Comparison of ENCODE assay signal across 10 mouse cellular contexts in the genomic region with DNA sequence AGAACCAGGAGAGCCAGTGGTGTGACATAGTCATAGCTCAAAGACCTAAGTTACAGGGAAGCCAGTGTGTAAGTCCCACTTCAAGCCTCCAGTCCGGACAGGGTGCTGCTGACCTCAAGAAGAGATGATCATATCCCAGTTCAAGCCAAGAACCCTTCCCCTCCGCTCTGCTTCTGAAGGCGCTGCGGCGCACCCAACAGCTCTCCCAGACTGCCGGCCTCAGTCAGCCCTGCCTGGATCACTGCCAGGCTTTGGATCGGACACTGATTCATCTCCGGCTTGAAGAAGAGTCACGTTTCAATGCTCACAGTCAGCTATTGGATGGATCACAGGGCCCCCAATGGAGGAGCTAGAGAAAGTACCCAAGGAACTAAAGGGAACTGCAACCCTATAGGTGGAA.
DNase-seq lines count a peak whose midpoint lies in the region; ATAC-seq lines count a peak whose summit lies in the region.
"Had no signal": no experiment of that assay in that cellular context is flagged by ENCODE, and none has a peak within 500 bp of the region (broad histone marks: within the 10 kb centered on the region; RNA-seq: fewer than 3 reads in every experiment).

No protein-coding gene starts in this region.

- DNase-seq in gastrocnemius, postnatal 14 days, result peak; percentile 52
- DNase-seq in gastrocnemius, adult 8-10 months (ENCODE audit: low spot score in 2 of 2), result no peak
- peak; percentile 20 for DNase-seq in midbrain, embryonic 14.5 days
- DNase-seq in midbrain, embryonic 11.5 days (ENCODE audit: low spot score, missing footprints), result no peak
- peak; percentile 64 for DNase-seq in cerebellum, adult 11-12 months
- DNase-seq in lung, postnatal 4 days, result peak; percentile 24 to 56
- no peak for DNase-seq in forebrain, embryonic 11.5 days (ENCODE audit: low spot score)
- DNase-seq in natural killer cell, adult 2 months (ENCODE audit: low spot score in 2 of 2), result no peak

- no peak overlapping the region for H3K4me2 ChIP-seq in midbrain, embryonic 14.5 days (ENCODE audit: low read length)
- no peak overlapping the region for H3K4me2 ChIP-seq in midbrain, embryonic 11.5 days
- H3K4me2 ChIP-seq in forebrain, embryonic 11.5 days (ENCODE audit: low read depth, low read length, severe bottlenecking), result no peak overlapping the region
- H3K4me2 ChIP-seq: hindbrain, embryonic 15.5 days had no signal

- no peaks in the 10 kb centered on the region for H3K4me1 ChIP-seq in midbrain, embryonic 14.5 days (ENCODE audit: control insufficient read depth, insufficient read depth, low read length)
- no peaks in the 10 kb centered on the region for H3K4me1 ChIP-seq in midbrain, embryonic 11.5 days (ENCODE audit: control insufficient read depth, insufficient read depth, low read length)
- H3K4me1 ChIP-seq in forebrain, embryonic 11.5 days (replicated peaks; ENCODE audit: control insufficient read depth, insufficient read depth, low read length), result no peaks in the 10 kb centered on the region
- H3K4me1 ChIP-seq: hindbrain, embryonic 15.5 days had no signal

- intact Hi-C loops in gastrocnemius, postnatal 14 days (cut with DNase I; ENCODE audit: low total_unique reads), result no loop called here

- 72% methylated on average over 9 of the region's 9 CpGs for WGBS in midbrain, embryonic 14.5 days
- WGBS in midbrain, embryonic 11.5 days, result 87% methylated on average over 9 of the region's 9 CpGs
- WGBS in forebrain, embryonic 11.5 days, result 89% methylated on average over 9 of the region's 9 CpGs

- H3K36me3 ChIP-seq in midbrain, embryonic 14.5 days (ENCODE audit: control insufficient read depth, insufficient read depth, low read length), result no peaks in the 10 kb centered on the region
- H3K36me3 ChIP-seq in midbrain, embryonic 11.5 days (ENCODE audit: control insufficient read depth, insufficient read depth, low read length), result no peaks in the 10 kb centered on the region
- H3K36me3 ChIP-seq in forebrain, embryonic 11.5 days (ENCODE audit: control insufficient read depth, insufficient read depth, low read length), result no peaks in the 10 kb centered on the region
- H3K36me3 ChIP-seq: hindbrain, embryonic 15.5 days had no signal

- H3K27me3 ChIP-seq in midbrain, embryonic 14.5 days (ENCODE audit: control insufficient read depth, insufficient read depth, low read length), result no peaks in the 10 kb centered on the region
- H3K27me3 ChIP-seq in midbrain, embryonic 11.5 days (ENCODE audit: control insufficient read depth, insufficient read depth, low read length), result no peaks in the 10 kb centered on the region
- H3K27me3 ChIP-seq in forebrain, embryonic 11.5 days (ENCODE audit: control insufficient read depth, insufficient read depth, low read length), result no peaks in the 10 kb centered on the region
- H3K27me3 ChIP-seq: hindbrain, embryonic 15.5 days had no signal

- H3K27ac ChIP-seq in midbrain, embryonic 14.5 days (replicated peaks; ENCODE audit: low read depth, low read length), result no peak overlapping the region
- H3K27ac ChIP-seq in midbrain, embryonic 11.5 days (ENCODE audit: low read depth, low read length), result no peak overlapping the region
- no peak overlapping the region for H3K27ac ChIP-seq in forebrain, embryonic 11.5 days (ENCODE audit: low read depth, low read length)
- H3K27ac ChIP-seq: hindbrain, embryonic 15.5 days had no signal

- H3K9ac ChIP-seq in midbrain, embryonic 14.5 days (replicated peaks; ENCODE audit: low read length), result no peak overlapping the region
- H3K9ac ChIP-seq in midbrain, embryonic 11.5 days (ENCODE audit: low read length), result no peak overlapping the region
- H3K9ac ChIP-seq in forebrain, embryonic 11.5 days (ENCODE audit: low read length), result no peak overlapping the region
- H3K9ac ChIP-seq: hindbrain, embryonic 15.5 days had no signal

- H3K4me3 ChIP-seq in midbrain, embryonic 14.5 days (replicated peaks; ENCODE audit: low read depth, low read length), result no peak overlapping the region
- no peak overlapping the region for H3K4me3 ChIP-seq in midbrain, embryonic 11.5 days (ENCODE audit: low read depth, low read length)
- no peak overlapping the region for H3K4me3 ChIP-seq in forebrain, embryonic 11.5 days (ENCODE audit: low read depth, low read length)
- H3K4me3 ChIP-seq: hindbrain, embryonic 15.5 days; myocyte had no signal

- no peaks in the 10 kb centered on the region for H3K9me3 ChIP-seq in midbrain, embryonic 14.5 days (ENCODE audit: control insufficient read depth, low read length)
- no peaks in the 10 kb centered on the region for H3K9me3 ChIP-seq in midbrain, embryonic 11.5 days (ENCODE audit: control insufficient read depth, low read length)
- H3K9me3 ChIP-seq in forebrain, embryonic 11.5 days (ENCODE audit: control insufficient read depth, low read length), result no peaks in the 10 kb centered on the region
- H3K9me3 ChIP-seq: hindbrain, embryonic 15.5 days had no signal

- no peak for ATAC-seq in midbrain, embryonic 14.5 days (ENCODE audit: low FRiP score, low TSS enrichment)
- no peak for ATAC-seq in midbrain, embryonic 11.5 days (ENCODE audit: low FRiP score)
- no peak for ATAC-seq in forebrain, embryonic 11.5 days (replicated peaks; ENCODE audit: low FRiP score)

Comparison
In these comparisons a context has a peak if more than half of its experiments do, and no peak if none do; other contexts are left out.
1. DNase-seq: peak in gastrocnemius, postnatal 14 days (single experiment), midbrain, embryonic 14.5 days (single experiment), cerebellum, adult 11-12 months (single experiment) and lung, postnatal 4 days (2 of 2); none in gastrocnemius, adult 8-10 months (0 of 2), midbrain, embryonic 11.5 days (single experiment), forebrain, embryonic 11.5 days (single experiment) and natural killer cell, adult 2 months (0 of 2).